Mouse (Mus musculus) kidney, adult 18-20 months (tissue): ENCODE data around the gene Fank1.
"Not testable (repeated sequence)": the region's sequence is repeated elsewhere in the genome, so short reads cannot be mapped to it uniquely, and the experiment has no call there.

Source experiments
- DNase-seq: peaks from one replicate; pipeline ENCODE4 v3.0.0; 2021

Fank1 gene

GRCm38 (mm10) chr7:133842079-133842478, 65.4 kb downstream of the Fank1 start:
- DNase-seq, result no peak

- peak; percentile 6 for DNase-seq
Measured at GRCm38 (mm10) chr7:133847175-133847574, 70.5 kb downstream of the Fank1 start.

GRCm38 (mm10) chr7:133848180-133848579, 71.5 kb downstream of the Fank1 start:
- no peak for DNase-seq

- no peak for DNase-seq
Measured at GRCm38 (mm10) chr7:133850735-133851134, 74.1 kb downstream of the Fank1 start.

GRCm38 (mm10) chr7:133856278-133856677, 79.6 kb downstream of the Fank1 start:
- peak; percentile 76 for DNase-seq

GRCm38 (mm10) chr7:133858506-133858905, 81.8 kb downstream of the Fank1 start:
- DNase-seq, result no peak

GRCm38 (mm10) chr7:133859548-133859947, 82.9 kb downstream of the Fank1 start:
- no peak for DNase-seq

- no peak for DNase-seq
Measured at GRCm38 (mm10) chr7:133862233-133862632, 85.6 kb downstream of the Fank1 start.

- DNase-seq, result no peak
Measured at GRCm38 (mm10) chr7:133862723-133863122, 86.1 kb downstream of the Fank1 start.

GRCm38 (mm10) chr7:133863151-133863550, 86.5 kb downstream of the Fank1 start:
- no peak for DNase-seq

- no peak for DNase-seq
Measured at GRCm38 (mm10) chr7:133863684-133864083, 87.0 kb downstream of the Fank1 start.

- DNase-seq, result no peak
Measured at GRCm38 (mm10) chr7:133870265-133870664, 93.6 kb downstream of the Fank1 start.

GRCm38 (mm10) chr7:133872701-133873100, 96.0 kb downstream of the Fank1 start:
- DNase-seq, result no peak

GRCm38 (mm10) chr7:133876139-133876538, 99.5 kb downstream of the Fank1 start:
- no peak for DNase-seq

GRCm38 (mm10) chr7:133876646-133877342, 100.1 kb downstream of the Fank1 start:
- no peak for DNase-seq

GRCm38 (mm10) chr7:133879761-133880160, 103.1 kb downstream of the Fank1 start:
- DNase-seq, result no peak

GRCm38 (mm10) chr7:133884759-133885431, 108.2 kb downstream of the Fank1 start:
- DNase-seq, result not testable (repeated sequence)

- DNase-seq, result no peak
Measured at GRCm38 (mm10) chr7:133888926-133889920, 112.6 kb downstream of the Fank1 start.

GRCm38 (mm10) chr7:133889986-133890385, 113.3 kb downstream of the Fank1 start:
- DNase-seq, result no peak

GRCm38 (mm10) chr7:133891298-133891697, 114.6 kb downstream of the Fank1 start:
- no peak for DNase-seq

GRCm38 (mm10) chr7:133891796-133892195, 115.1 kb downstream of the Fank1 start:
- DNase-seq, result no peak

GRCm38 (mm10) chr7:133899391-133899790, 122.7 kb downstream of the Fank1 start:
- no peak for DNase-seq

GRCm38 (mm10) chr7:133908966-133909365, 132.3 kb downstream of the Fank1 start:
- no peak for DNase-seq
